Mouse (Mus musculus) heart, postnatal 14 days (tissue): ENCODE results near the gene Usp49. TPM values are rescaled to one million over a fixed set of nuclear protein-coding genes. Genes with fewer than 3 reads are reported as not detected.
"Not testable (repeated sequence)": the region's sequence is repeated elsewhere in the genome, so short reads cannot be mapped to it uniquely, and the experiment has no call there.

Source experiments
- DNase-seq, 2 experiments: peaks; one replicate each; pipeline ENCODE4 v3.0.0; 2021 to 2022
- intact Hi-C: fragments of 180-260 bp; cut with DNase I; formaldehyde crosslinking; loops from one replicate; pipeline ENCODE4 v1.15.1; 2025
- total RNA-seq, 2 experiments: library from RNA; stranded (reverse); gene quantifications; 2 replicates each; pipeline ENCODE4 v1.2.3; 2021

Gene Usp49
- total RNA-seq, 2 experiments from 2014 or later: 4.4 to 4.5 TPM

GRCm38 (mm10) chr17:47602289-47602688, 28.2 kb upstream of the Usp49 start:
- DNase-seq: no peak
- intact Hi-C loops: loop anchor here (10.0 kb wide), 1 partner anchor 197 kb away; the partner anchor contains the start of gene Guca1a

- intact Hi-C loops: loop anchor here (10.0 kb wide), 1 partner anchor 201 kb away; the partner anchor contains the start of gene Guca1a
- peak in 1 of 2 experiments; percentile 36 for DNase-seq
Observed at GRCm38 (mm10) chr17:47606220-47606619, 24.3 kb upstream of the Usp49 start.

GRCm38 (mm10) chr17:47609182-47609581, 21.3 kb upstream of the Usp49 start:
- no peak for DNase-seq
- intact Hi-C loops: loop anchor here (2.0 to 10.0 kb wide), 2 partner anchors 14 to 204 kb away; partner anchors contain the start of gene Guca1a

- peak; percentile 95 to 99 for DNase-seq
- intact Hi-C loops: no loop called here
Observed at GRCm38 (mm10) chr17:47610849-47611660, 19.4 kb upstream of the Usp49 start, which contains the start of the genes Bysl, Med20 and Gm20517. Gene Bysl (minus strand): TSS chr17:47611492. Gene Med20 (plus strand): TSS chr17:47611582. Gene Gm20517 (plus strand): TSS chr17:47611589.

- intact Hi-C loops: no loop called here
Observed at GRCm38 (mm10) chr17:47611661-47611982, 18.9 kb upstream of the Usp49 start.

GRCm38 (mm10) chr17:47614018-47614417, 16.5 kb upstream of the Usp49 start:
- intact Hi-C loops: loop anchor here (1.0 kb wide), 1 partner anchor 60 kb away; no protein-coding TSS in a partner anchor

More at GRCm38 (mm10) chr17:47611661-47611982, 18.9 kb upstream of the Usp49 start:
- no peak for DNase-seq

GRCm38 (mm10) chr17:47616119-47616518, 14.4 kb upstream of the Usp49 start:
- intact Hi-C loops: no loop called here
- no peak for DNase-seq

More at GRCm38 (mm10) chr17:47614018-47614417, 16.5 kb upstream of the Usp49 start:
- peak; percentile 35 to 53 for DNase-seq

- DNase-seq: no peak
- intact Hi-C loops: no loop called here
Observed at GRCm38 (mm10) chr17:47616652-47617051, 13.8 kb upstream of the Usp49 start.

GRCm38 (mm10) chr17:47617605-47618307, 12.7 kb upstream of the Usp49 start:
- intact Hi-C loops: no loop called here
- DNase-seq: no peak

- intact Hi-C loops: no loop called here
- DNase-seq: no peak
Observed at GRCm38 (mm10) chr17:47618556-47619311, 11.8 kb upstream of the Usp49 start.

GRCm38 (mm10) chr17:47622912-47623554, 7.5 kb upstream of the Usp49 start:
- intact Hi-C loops: no loop called here
- no peak for DNase-seq

GRCm38 (mm10) chr17:47624572-47624971, 5.9 kb upstream of the Usp49 start:
- DNase-seq, intact Hi-C loops: not testable (repeated sequence)

- intact Hi-C loops: no loop called here
- no peak for DNase-seq
Observed at GRCm38 (mm10) chr17:47625088-47625487, 5.4 kb upstream of the Usp49 start.

- intact Hi-C loops: no loop called here
- no peak for DNase-seq
Observed at GRCm38 (mm10) chr17:47626031-47626430, 4.5 kb upstream of the Usp49 start.

GRCm38 (mm10) chr17:47627791-47628190, 2.7 kb upstream of the Usp49 start:
- DNase-seq: no peak
- intact Hi-C loops: no loop called here

- peak; percentile 94 to 96 for DNase-seq
- intact Hi-C loops: no loop called here
Observed at GRCm38 (mm10) chr17:47628851-47629676, 1.4 kb upstream of the Usp49 start.

GRCm38 (mm10) chr17:47629717-47630677, 493 bp upstream of the Usp49 start:
- intact Hi-C loops: loop anchor here (5.0 kb wide), 1 partner anchor 47 kb away; no protein-coding TSS in a partner anchor
- peak in 1 of 2 experiments; percentile 48 for DNase-seq
